Mouse (Mus musculus) MEL (cell line): Measurements from ENCODE around the gene Cisd2. TPM values are rescaled to one million over a fixed set of nuclear protein-coding genes. Genes with fewer than 3 reads are reported as not detected.

Experiments used
- DNase-seq: peaks from one replicate; pipeline ENCODE4 v3.0.0; 2011; ENCODE audit warnings: low read depth, low spot score
- H3K27ac ChIP-seq: 2 replicates; pipeline ENCODE4 v1.5.1; 2012; ENCODE audit warnings: low read depth, mild to moderate bottlenecking, control low read depth, low read length, moderate library complexity; ENCODE audit not compliant: control insufficient read depth
- H3K27me3 ChIP-seq, 2 experiments: fragments of 150-350 bp in 1 of 2; sonication (generic) in 1 of 2; 2 replicates each; pipeline ENCODE4 v1.6.1; 2012; ENCODE audit warnings: low read length in 2 of 2, mild to moderate bottlenecking in 2 of 2, improper control_type of control experiment in 1 of 2, moderate library complexity in 1 of 2; ENCODE audit not compliant: insufficient read depth in 2 of 2, control insufficient read depth in 1 of 2
- H3K36me3 ChIP-seq, 2 experiments: 2 replicates each; pipeline ENCODE4 v1.6.1; 2012 to 2014; ENCODE audit warnings: low read length in 2 of 2, improper control_type of control experiment in 1 of 2, inconsistent platforms in 1 of 2, mild to moderate bottlenecking in 1 of 2; ENCODE audit not compliant: insufficient read depth in 2 of 2, control insufficient read depth in 1 of 2
- H3K4me1 ChIP-seq, 2 experiments: fragments of 150-350 bp in 1 of 2; sonication (generic) in 1 of 2; 2 replicates each; pipeline ENCODE4 v1.6.1; 2012; ENCODE audit warnings: low read length in 2 of 2, improper control_type of control experiment in 1 of 2, mild to moderate bottlenecking in 1 of 2; ENCODE audit not compliant: insufficient read depth in 2 of 2, control insufficient read depth in 1 of 2
- H3K4me3 ChIP-seq, 2 experiments: fragments of 150-350 bp in 1 of 2; sonication (generic) in 1 of 2; 2 replicates each; pipeline ENCODE4 v1.5.1; 2012; ENCODE audit warnings: low read depth in 2 of 2, low read length in 2 of 2, mild to moderate bottlenecking in 2 of 2, moderate library complexity in 2 of 2, control low read depth in 1 of 2, improper control_type of control experiment in 1 of 2; ENCODE audit not compliant: control insufficient read depth in 1 of 2, insufficient read depth in 1 of 2
- H3K79me2 ChIP-seq: 2 replicates; pipeline ENCODE4 v1.6.1; 2012; ENCODE audit warnings: mild to moderate bottlenecking, low read length, moderate library complexity; ENCODE audit not compliant: control insufficient read depth, poor library complexity, insufficient read depth
- H3K9ac ChIP-seq: 2 replicates; pipeline ENCODE4 v1.6.1; 2012; ENCODE audit warnings: low read depth, mild to moderate bottlenecking, control low read depth, low read length, moderate library complexity; ENCODE audit not compliant: control insufficient read depth, poor library complexity, severe bottlenecking
- H3K9me3 ChIP-seq: fragments of 150-350 bp; sonication (generic); replicated peaks from 2 replicates; pipeline ENCODE4 v1.6.1; 2012; ENCODE audit warnings: mild to moderate bottlenecking, low read length, improper control_type of control experiment, moderate library complexity; ENCODE audit not compliant: insufficient read depth
- CHD1 ChIP-seq: IDR thresholded peaks from 2 replicates; pipeline ENCODE4 v1.6.1; 2012; ENCODE audit warnings: low read depth, mild to moderate bottlenecking, inconsistent platforms, low read length, improper control_type of control experiment
- CHD2 ChIP-seq: IDR thresholded peaks from 2 replicates; pipeline ENCODE4 v1.6.1; 2011; ENCODE audit warnings: low read length, improper control_type of control experiment
- EP300 ChIP-seq, 2 experiments: IDR thresholded peaks; 2 replicates each; pipeline ENCODE4 v1.6.1; 2011; ENCODE audit warnings: improper control_type of control experiment in 2 of 2, low read length in 2 of 2, low read depth in 1 of 2, mild to moderate bottlenecking in 1 of 2
- ETS1 ChIP-seq: IDR thresholded peaks from 2 replicates; pipeline ENCODE4 v1.6.1; 2012; ENCODE audit warnings: low read depth, mild to moderate bottlenecking, inconsistent platforms, low read length, improper control_type of control experiment, moderate library complexity
- GATA1 ChIP-seq: IDR thresholded peaks from 2 replicates; pipeline ENCODE4 v1.6.1; 2011; ENCODE audit warnings: low read depth, low read length, improper control_type of control experiment
- HCFC1 ChIP-seq: IDR thresholded peaks from 2 replicates; pipeline ENCODE4 v1.6.1; 2012; ENCODE audit warnings: low read depth, mild to moderate bottlenecking, inconsistent platforms, low read length, improper control_type of control experiment, moderate library complexity
- JUND ChIP-seq: IDR thresholded peaks from 2 replicates; pipeline ENCODE4 v1.6.1; 2011; ENCODE audit warnings: low read depth, mild to moderate bottlenecking, improper control_type of control experiment, low read length
- KAT2A ChIP-seq: conservative IDR thresholded peaks from 2 replicates; pipeline ENCODE4 v1.6.1; 2012; ENCODE audit warnings: low read depth, low read length, improper control_type of control experiment, inconsistent platforms
- MAX ChIP-seq: IDR thresholded peaks from 2 replicates; pipeline ENCODE4 v1.6.1; 2011; ENCODE audit warnings: low read length, improper control_type of control experiment
- MAZ ChIP-seq: IDR thresholded peaks from 2 replicates; pipeline ENCODE4 v1.6.1; 2012; ENCODE audit warnings: low read depth, mild to moderate bottlenecking, inconsistent platforms, low read length, improper control_type of control experiment
- MEF2A ChIP-seq: IDR thresholded peaks from 2 replicates; pipeline ENCODE4 v1.6.1; 2014; ENCODE audit warnings: low read depth, mild to moderate bottlenecking, inconsistent platforms, low read length, improper control_type of control experiment; ENCODE audit not compliant: poor library complexity, insufficient replicate concordance, severe bottlenecking; ENCODE audit errors: extremely low read depth
- MXI1 ChIP-seq: IDR thresholded peaks from 2 replicates; pipeline ENCODE4 v1.6.1; 2011; ENCODE audit warnings: mild to moderate bottlenecking, low read depth, low read length, improper control_type of control experiment
- MYB ChIP-seq: IDR thresholded peaks from 2 replicates; pipeline ENCODE4 v1.6.1; 2011; ENCODE audit warnings: mild to moderate bottlenecking, low read depth, low read length, improper control_type of control experiment
- MYC ChIP-seq: IDR thresholded peaks from 2 replicates; pipeline ENCODE4 v1.6.1; 2011; ENCODE audit warnings: low read depth, mild to moderate bottlenecking, low read length, improper control_type of control experiment, moderate library complexity
- NELFE ChIP-seq: IDR thresholded peaks from 2 replicates; pipeline ENCODE4 v1.6.1; 2011; ENCODE audit warnings: low read depth, low read length, improper control_type of control experiment
- POLR2A ChIP-seq, 2 experiments: IDR thresholded peaks; 2 replicates each; pipeline ENCODE4 v1.6.1; 2011 to 2012; ENCODE audit warnings: low read length in 2 of 2, mild to moderate bottlenecking in 2 of 2, control low read depth in 1 of 2, improper control_type of control experiment in 1 of 2, low read depth in 1 of 2, moderate library complexity in 1 of 2; ENCODE audit not compliant: control insufficient read depth in 1 of 2, insufficient read depth in 1 of 2, poor library complexity in 1 of 2
- POLR2AphosphoS2 ChIP-seq: IDR thresholded peaks from 2 replicates; pipeline ENCODE4 v1.6.1; 2011; ENCODE audit warnings: low read length, improper control_type of control experiment
- POLR2AphosphoS5 ChIP-seq: IDR thresholded peaks from 2 replicates; pipeline ENCODE4 v1.6.1; 2012; ENCODE audit warnings: low read depth, borderline replicate concordance, mild to moderate bottlenecking, inconsistent platforms, low read length, moderate library complexity, mixed read lengths
- SIN3A ChIP-seq: IDR thresholded peaks from 2 replicates; pipeline ENCODE4 v1.6.1; 2012; ENCODE audit warnings: low read length, improper control_type of control experiment, inconsistent platforms
- SMC3 ChIP-seq: IDR thresholded peaks from 2 replicates; pipeline ENCODE4 v1.6.1; 2011; ENCODE audit warnings: low read depth, low read length, improper control_type of control experiment
- TCF12 ChIP-seq: IDR thresholded peaks from 2 replicates; pipeline ENCODE4 v1.6.1; 2014; ENCODE audit warnings: low read depth, mild to moderate bottlenecking, inconsistent platforms, low read length, improper control_type of control experiment, moderate library complexity
- USF1 ChIP-seq: IDR thresholded peaks from 2 replicates; pipeline ENCODE4 v1.6.1; 2014; ENCODE audit warnings: low read depth, mild to moderate bottlenecking, inconsistent platforms, low read length, improper control_type of control experiment, moderate library complexity
- ZMIZ1 ChIP-seq: IDR thresholded peaks from 2 replicates; pipeline ENCODE4 v1.6.1; 2012; ENCODE audit warnings: low read depth, mild to moderate bottlenecking, inconsistent platforms, low read length, improper control_type of control experiment, moderate library complexity
- polyA plus RNA-seq, 2 experiments: library from polyadenylated mRNA; stranded (reverse) in 1 of 2; unstranded in 1 of 2; fragments of >175 nt in 1 of 2; fragments of >200 nt in 1 of 2; gene quantifications; 2 replicates each; pipeline versions ENCODE4 v1.2.1 to v1.2.4; 2012; ENCODE audit warnings: low replicate concordance in 2 of 2, low read depth in 1 of 2; ENCODE audit not compliant: insufficient read length in 2 of 2, insufficient read depth in 1 of 2, missing spikeins in 1 of 2
- total RNA-seq: library from RNA; depleted of rRNA; stranded (reverse); fragments of 300-350 nt; gene quantifications from 2 replicates; pipeline ENCODE4 v1.2.3, GENCODE M21; 2012

Cisd2 gene
- total and polyA plus RNA-seq, 3 experiments: 23.9 to 26.9 TPM; not detected in 1

DNA sequence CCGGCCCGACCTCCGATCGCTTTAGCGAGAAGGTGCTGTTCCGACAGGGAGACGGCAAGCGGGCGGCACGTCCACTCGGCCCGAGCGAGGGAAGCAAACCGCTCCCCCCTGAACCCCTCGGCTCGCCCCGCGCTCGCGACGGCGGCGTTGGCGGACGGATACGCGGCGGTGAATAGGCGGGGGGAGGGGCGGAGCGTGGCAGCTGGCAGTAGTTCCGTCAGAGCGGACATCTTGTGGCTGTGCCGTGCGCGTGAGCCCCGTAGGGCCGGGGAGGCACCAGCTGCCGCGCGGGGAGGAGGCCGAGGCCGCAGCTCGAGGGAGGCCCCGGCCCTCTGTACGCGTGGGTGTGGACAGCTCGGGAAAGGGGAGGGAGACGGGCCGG is 14.8 kb upstream of the Cisd2 start:
- Histone ChIP-seq H3K9ac (peak overlapping the region; percentile 94), H3K9me3 (no peaks in the 10 kb centered on the region), H3K79me2 (peaks cover 38% of the 10 kb centered on the region), H3K36me3 (peaks cover 21 to 28% of the 10 kb centered on the region in 2 experiments)
- peak; percentile 92 for DNase-seq
- peak; percentile 52; the same call in 1 of the 2 replicates for TF ChIP-seq MYC
- peak; percentile 58; the same call in 1 of the 2 replicates for TF ChIP-seq ZMIZ1
- peak; percentile 73 for TF ChIP-seq MXI1
- TF ChIP-seq ETS1: peak; percentile 52; the same call in 1 of the 2 replicates
- peak; percentile 64; the same call in 1 of the 2 replicates for TF ChIP-seq SIN3A
- peak; percentile 76 for TF ChIP-seq NELFE
- peak; percentile 86 for TF ChIP-seq POLR2AphosphoS2
- peak; percentile 73 for TF ChIP-seq KAT2A
- TF ChIP-seq MAZ: peak; percentile 70; the same call in 1 of the 2 replicates
- TF ChIP-seq TCF12: peak; percentile 63
- TF ChIP-seq POLR2AphosphoS5: peak; percentile 71; the same call in 1 of the 2 replicates
- TF ChIP-seq CHD2: no peak
- no peak for TF ChIP-seq JUND
- TF ChIP-seq GATA1: no peak
- TF ChIP-seq CHD1: no peak
- no peak for TF ChIP-seq USF1
- TF ChIP-seq MEF2A: no peak
- no peak for TF ChIP-seq HCFC1
- no peak for TF ChIP-seq SMC3
- no peak for TF ChIP-seq MYB
- TF ChIP-seq EP300 (IDR thresholded peaks at IDR 0.05; ENCODE audit: low read depth in 1 of 2, low read length in 2 of 2): peak in 1 of 2 experiments; percentile 45; a peak in 2 of 4 replicates
- TF ChIP-seq POLR2A (IDR thresholded peaks at IDR 0.05; ENCODE audit: control insufficient read depth in 1 of 2, insufficient read depth in 1 of 2, low read depth in 1 of 2, low read length in 2 of 2, poor library complexity in 1 of 2): peak; percentile 75 to 78
- TF ChIP-seq MAX: peak; percentile 75
- TF ChIP-seq, all 39 proteins: peak for 14
- no peaks in the 10 kb centered on the region for H3K27me3 ChIP-seq
- peak overlapping the region; percentile 56 to 83 for H3K4me3 ChIP-seq
- H3K27ac ChIP-seq: peak overlapping the region; percentile 99
- H3K4me1 ChIP-seq: peaks cover 9 to 14% of the 10 kb centered on the region in 2 experiments; a peak in 3 of 4 replicates
